Mouse (Mus musculus) ovary, postnatal 36 days (tissue): ENCODE results near the gene Elp4.

Source experiments
- DNase-seq: peaks from one replicate; pipeline ENCODE4 v3.0.0; 2022; ENCODE audit warnings: low spot score, mixed read lengths

Gene Elp4

GRCm38 (mm10) chr2:105669881-105670730 lies 234.3 kb downstream of the Elp4 start:
- no peak for DNase-seq

- no peak for DNase-seq
These were observed 234.9 kb downstream of the Elp4 start for GRCm38 (mm10) chr2:105669371-105669861.

DNA sequence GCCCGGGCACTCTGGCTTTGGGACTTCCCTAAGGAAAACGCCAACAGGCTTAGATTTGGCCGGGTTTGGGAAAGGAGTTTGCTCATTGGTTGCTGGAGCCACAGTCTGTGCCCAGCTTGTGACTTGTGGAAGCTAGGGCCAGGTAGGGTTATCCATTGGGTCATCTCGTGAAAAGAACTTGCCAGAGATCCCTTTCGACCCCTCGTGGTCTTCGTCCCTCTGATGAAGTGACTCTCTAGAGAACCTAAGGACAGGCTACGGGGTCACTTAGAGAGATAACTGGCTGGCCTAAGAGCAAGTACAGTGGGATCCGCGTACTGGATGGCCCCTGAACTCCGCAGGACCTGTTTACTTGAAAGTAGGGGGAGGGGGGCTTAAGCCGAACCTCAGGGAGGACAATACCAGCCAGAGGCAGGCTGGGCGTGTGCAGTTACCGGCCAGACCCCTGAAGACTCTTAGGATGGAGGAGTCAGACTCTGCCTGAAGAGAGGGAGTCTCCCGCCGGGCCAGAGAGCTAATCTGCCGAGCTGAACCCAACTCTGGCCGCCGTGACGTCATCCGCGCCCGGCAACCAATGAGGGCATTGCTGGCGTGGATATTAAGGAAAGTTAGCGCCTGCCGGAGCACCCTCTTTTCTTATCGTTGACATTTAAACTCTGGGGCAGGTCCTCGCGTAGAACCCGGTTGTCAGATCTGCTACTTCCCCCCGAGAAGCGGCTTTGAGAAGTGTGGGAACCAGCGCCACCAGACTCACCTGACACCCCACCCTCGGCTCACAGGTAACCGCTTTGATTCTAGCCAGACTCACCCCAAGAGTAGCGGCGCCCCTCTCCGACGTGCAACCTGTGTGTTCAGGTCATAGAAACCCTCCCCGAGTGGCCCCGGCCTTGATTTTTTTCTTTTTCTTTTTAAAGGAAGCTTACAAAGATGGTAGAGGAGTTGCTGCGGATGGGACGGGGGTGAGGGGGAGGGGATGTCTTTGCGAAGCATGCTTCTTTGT lies 235.8 kb downstream of the Elp4 start, which contains the start of gene Pax6:
Gene Pax6 (plus strand): TSS at position 630 of the 1,000 bp plus-strand sequence.
- DNase-seq, result no peak

- no peak for DNase-seq
These were observed 236.8 kb downstream of the Elp4 start for GRCm38 (mm10) chr2:105667626-105667950.

GRCm38 (mm10) chr2:105666763-105667625 lies 237.4 kb downstream of the Elp4 start:
- no peak for DNase-seq

- DNase-seq, result no peak
These were observed 238.0 kb downstream of the Elp4 start for GRCm38 (mm10) chr2:105666331-105666730.

GRCm38 (mm10) chr2:105665491-105666250 lies 238.7 kb downstream of the Elp4 start:
- DNase-seq, result no peak

DNA sequence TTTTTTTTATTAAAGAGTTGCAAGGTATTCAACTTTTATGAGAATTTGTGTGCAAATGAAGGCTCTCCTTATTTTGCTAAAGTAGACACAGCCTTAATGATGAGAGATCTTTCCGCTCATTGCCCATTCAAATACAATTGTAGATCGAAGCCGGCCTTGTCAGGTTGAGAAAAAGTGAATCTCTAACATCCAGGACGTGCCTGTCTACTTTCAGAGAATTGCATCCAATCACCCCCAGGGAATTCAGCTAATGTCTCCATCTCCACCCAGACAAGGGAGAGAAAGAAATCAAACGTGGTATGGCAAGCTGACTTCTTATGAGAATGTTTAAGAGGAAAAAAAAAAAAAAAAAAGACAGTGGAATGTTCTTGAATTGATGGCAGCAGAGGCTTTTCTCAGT lies 239.4 kb downstream of the Elp4 start:
- no peak for DNase-seq

DNA sequence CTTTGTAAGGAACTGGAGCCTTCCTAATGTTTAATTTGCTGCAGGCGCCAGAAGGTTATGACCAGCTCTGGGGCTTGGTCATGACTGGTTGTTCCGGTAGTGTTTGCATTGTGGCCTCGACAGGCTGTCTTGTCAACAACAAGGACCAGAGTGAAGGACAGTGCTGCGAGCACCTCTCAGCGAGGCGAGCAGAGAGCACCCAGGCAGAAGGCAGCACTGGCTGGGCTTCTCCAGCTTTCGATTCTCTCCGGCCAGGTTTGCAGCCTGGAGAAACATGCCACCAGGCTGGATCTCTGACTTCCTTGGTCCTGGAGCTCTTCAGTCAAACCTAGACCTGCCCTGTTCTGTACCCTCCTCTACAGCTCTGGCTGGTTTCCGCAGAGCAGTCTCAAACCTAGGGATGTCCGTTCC lies 241.3 kb downstream of the Elp4 start:
- no peak for DNase-seq

GRCm38 (mm10) chr2:105662606-105663005 lies 241.8 kb downstream of the Elp4 start:
- DNase-seq, result no peak

DNA sequence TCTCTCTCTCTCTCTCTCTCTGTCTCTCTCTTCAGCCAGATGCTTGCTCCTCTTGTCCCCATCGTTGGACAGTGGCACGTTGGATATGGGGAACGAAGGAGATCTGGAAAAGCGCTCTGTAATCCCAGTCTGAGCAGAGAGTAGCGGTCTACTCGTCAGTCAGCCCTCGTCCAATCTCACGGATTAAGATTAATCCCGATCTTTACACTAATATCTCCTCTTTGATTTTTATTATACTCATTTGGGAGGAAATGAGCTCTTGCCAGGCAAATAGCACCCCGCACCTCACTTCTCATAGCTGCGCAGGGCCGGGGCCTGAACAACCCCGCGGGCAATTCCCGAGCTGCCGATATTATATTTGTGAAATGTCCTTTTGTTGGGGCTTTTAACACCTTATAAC lies 242.2 kb downstream of the Elp4 start:
- DNase-seq, result no peak

GRCm38 (mm10) chr2:105661623-105662066 lies 242.7 kb downstream of the Elp4 start:
- DNase-seq, result no peak

DNA sequence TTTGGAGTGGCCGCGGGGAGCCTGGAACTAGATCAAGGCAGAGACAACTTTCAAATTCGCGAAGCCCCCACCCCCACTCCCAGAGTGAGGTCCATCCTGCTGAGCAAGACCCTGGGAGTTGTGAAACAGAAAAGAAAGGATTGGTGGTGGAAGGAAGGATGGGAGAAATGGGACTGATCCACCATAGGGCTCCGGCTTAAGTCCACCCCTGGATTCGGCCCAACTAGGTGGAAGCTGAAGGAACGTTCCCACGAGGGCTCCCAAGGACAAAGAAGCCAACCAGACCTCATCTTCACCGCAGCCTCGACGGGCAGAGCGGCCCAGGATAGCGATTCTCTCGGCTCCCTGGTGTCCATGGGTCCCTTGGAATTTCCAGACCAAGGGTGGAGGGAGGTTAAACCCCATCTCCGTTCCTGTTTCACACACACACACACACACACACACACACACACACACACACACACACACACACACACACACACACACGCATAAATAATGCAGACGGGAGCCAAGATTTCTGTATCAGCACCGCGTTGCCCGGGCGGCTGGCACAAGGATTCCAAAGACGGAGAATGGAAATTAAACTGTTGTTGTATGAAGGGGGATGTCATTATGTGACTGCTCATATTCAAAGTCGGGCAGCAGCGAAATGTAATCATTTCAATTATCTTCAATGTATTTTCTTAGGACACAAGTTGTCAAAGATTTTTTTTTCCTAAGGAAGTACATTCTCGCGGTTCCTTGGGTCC lies 243.3 kb downstream of the Elp4 start:
- no peak for DNase-seq

- DNase-seq, result no peak
These were observed 244.2 kb downstream of the Elp4 start for GRCm38 (mm10) chr2:105659926-105660873.

DNA sequence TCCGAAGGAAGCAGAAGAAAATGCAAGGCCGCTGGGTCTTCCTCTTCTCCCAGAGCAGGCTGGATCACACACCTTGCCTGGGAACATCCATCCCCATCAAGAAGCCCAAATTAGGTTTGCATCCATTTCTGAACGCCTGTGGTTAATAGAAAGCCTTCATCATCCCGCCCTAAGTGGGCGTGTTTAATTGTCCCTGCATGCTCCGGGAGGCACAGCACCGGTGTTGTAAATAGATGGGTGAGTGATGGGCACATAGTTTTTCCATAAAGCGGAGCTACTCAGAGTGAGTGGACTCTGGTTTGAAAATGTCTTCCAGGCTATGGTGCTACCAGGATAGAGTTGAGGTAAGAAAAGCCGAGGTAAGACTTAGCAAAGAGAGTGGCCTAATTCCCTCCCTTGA lies 245.0 kb downstream of the Elp4 start:
- no peak for DNase-seq

DNA sequence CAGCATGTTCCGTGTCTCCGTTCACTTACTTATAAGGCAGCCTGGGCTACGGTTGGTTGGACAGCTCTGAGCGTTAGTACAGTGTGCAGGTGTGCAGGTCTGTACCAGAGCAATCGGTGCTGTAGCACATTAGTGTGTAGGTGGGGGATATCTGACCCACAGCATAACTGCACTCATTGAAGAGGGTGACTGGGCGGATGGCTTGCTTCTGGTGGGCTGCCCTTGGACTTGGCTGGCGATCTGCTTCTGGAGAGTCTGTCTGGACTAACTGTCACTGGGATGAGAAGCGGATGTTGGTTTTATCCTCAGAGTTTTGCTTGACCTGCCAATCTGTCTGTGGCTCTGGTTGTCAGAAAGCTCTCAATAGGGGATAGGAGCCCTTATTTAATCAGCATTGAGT lies 247.9 kb downstream of the Elp4 start:
- DNase-seq, result no peak
